Mouse (Mus musculus) gonadal fat pad, adult 2 months (tissue): ENCODE measurements around the gene Taf6. TPM values are rescaled to one million over a fixed set of nuclear protein-coding genes. Genes with fewer than 3 reads are reported as not detected.

Source experiments
- DNase-seq: peaks from one replicate; pipeline ENCODE4 v3.0.0-alpha.2; 2012; ENCODE audit warnings: low read depth
- polyA plus RNA-seq: library from polyadenylated mRNA; depleted of rRNA; stranded (reverse); fragments of >200 nt; gene quantifications from 2 replicates; pipeline ENCODE4 v1.2.3, GENCODE M21; 2012; rRNA removed

The Taf6 gene
- polyA plus RNA-seq, 1 experiment: 54.9 TPM

- DNase-seq: no peak
Measured at GRCm38 (mm10) chr5:138171695-138172491, 15.4 kb downstream of the Taf6 start, which contains the start of the genes Ap4m1 and Mcm7. Gene Ap4m1, plus strand, starts transcription at chr5:138172002. Gene Mcm7, minus strand, starts transcription at chr5:138172422.

GRCm38 (mm10) chr5:138170936-138171561 is 16.2 kb downstream of the Taf6 start:
- no peak for DNase-seq

- no peak for DNase-seq
Measured at GRCm38 (mm10) chr5:138165594-138165993, 21.7 kb downstream of the Taf6 start.

- DNase-seq: no peak
Measured at GRCm38 (mm10) chr5:138163610-138164009, 23.6 kb downstream of the Taf6 start.

GRCm38 (mm10) chr5:138163046-138163445 is 24.2 kb downstream of the Taf6 start:
- no peak for DNase-seq

GRCm38 (mm10) chr5:138160842-138161665 is 26.2 kb downstream of the Taf6 start, which contains the start of gene Cops6:
Gene Cops6, plus strand, starts transcription at chr5:138161071.
- DNase-seq: no peak

- DNase-seq: no peak
Measured at GRCm38 (mm10) chr5:138160224-138160762, 27.0 kb downstream of the Taf6 start.

GRCm38 (mm10) chr5:138155443-138155976 is 31.7 kb downstream of the Taf6 start, which contains the start of gene Zfp113:
Gene Zfp113, minus strand, starts transcription at chr5:138155744.
- DNase-seq: peak; percentile 88

GRCm38 (mm10) chr5:138154390-138154789 is 32.9 kb downstream of the Taf6 start:
- no peak for DNase-seq

- no peak for DNase-seq
Measured at GRCm38 (mm10) chr5:138138585-138138984, 48.7 kb downstream of the Taf6 start.

- DNase-seq: no peak
Measured at GRCm38 (mm10) chr5:138137935-138138549, 49.2 kb downstream of the Taf6 start.

- DNase-seq: no peak
Measured at GRCm38 (mm10) chr5:138137257-138137656, 50.0 kb downstream of the Taf6 start.

- no peak for DNase-seq
Measured at GRCm38 (mm10) chr5:138132425-138133064, 54.7 kb downstream of the Taf6 start.

Other genes starting within 250 kb of the Taf6 start
- gene Gjc3, start 224.4 kb downstream of the Taf6 start, polyA plus RNA-seq: 0.04 and 0.05 TPM in 2 replicates
- gene Azgp1, start 205.9 kb downstream of the Taf6 start, polyA plus RNA-seq: 2.0 and 3.7 TPM in 2 replicates
- not detected in 2 replicates for gene Smok3a, start 166.2 kb downstream of the Taf6 start, polyA plus RNA-seq
- gene Smok3b, start 166.0 kb downstream of the Taf6 start, polyA plus RNA-seq: 0.08 TPM in 1 of 2 replicates, not detected in the other
- not detected in 2 replicates for gene Smok3c, start 134.3 kb downstream of the Taf6 start, polyA plus RNA-seq
- gene Zkscan1, start 102.4 kb downstream of the Taf6 start, polyA plus RNA-seq: 6.3 and 8.7 TPM in 2 replicates
- 9.2 and 11.2 TPM in 2 replicates for gene Zscan21, start 70.5 kb downstream of the Taf6 start, polyA plus RNA-seq
- 2.6 and 2.7 TPM in 2 replicates for gene Zfp113, start 31.7 kb downstream of the Taf6 start, polyA plus RNA-seq
- gene Cops6, start 26.4 kb downstream of the Taf6 start, polyA plus RNA-seq: 107 and 138 TPM in 2 replicates
- 30.9 and 49.3 TPM in 2 replicates for gene Ap4m1, start 15.4 kb downstream of the Taf6 start, polyA plus RNA-seq
- 20.9 and 24.1 TPM in 2 replicates for gene Mcm7, start 15.0 kb downstream of the Taf6 start, polyA plus RNA-seq
- gene Cnpy4, start within 50 bp of the Taf6 start, polyA plus RNA-seq: 5.0 and 7.1 TPM in 2 replicates
- 7.8 and 8.5 TPM in 2 replicates for gene Mblac1, start 6.9 kb upstream of the Taf6 start, polyA plus RNA-seq
- 18.5 and 23.8 TPM in 2 replicates for gene Nxpe5, start 38.4 kb upstream of the Taf6 start, polyA plus RNA-seq
- 364 and 368 TPM in 2 replicates for gene Lamtor4, start 68.0 kb upstream of the Taf6 start, polyA plus RNA-seq
- 74.6 and 89.5 TPM in 2 replicates for gene BC037034, start 76.6 kb upstream of the Taf6 start, polyA plus RNA-seq
- gene Gal3st4, start 85.4 kb upstream of the Taf6 start, polyA plus RNA-seq: 29.7 and 43.1 TPM in 2 replicates
- 0.16 and 0.48 TPM in 2 replicates for gene Gm43720, start 92.5 kb upstream of the Taf6 start, polyA plus RNA-seq
- 11.8 and 13.4 TPM in 2 replicates for gene Gpc2, start 92.6 kb upstream of the Taf6 start, polyA plus RNA-seq
- gene Stag3, start 92.8 kb upstream of the Taf6 start, polyA plus RNA-seq: 3.3 and 5.1 TPM in 2 replicates
- gene Pvrig, start 154.5 kb upstream of the Taf6 start, polyA plus RNA-seq: 0.23 and 0.46 TPM in 2 replicates